Comparison of ENCODE assay signal across 13 mouse cellular contexts in genomic region chr2:4394641-4395040, GRCm38 (mm10).
"Had no signal": no experiment of that assay in that cellular context is flagged by ENCODE, and none has a peak within 500 bp of the region (broad histone marks: within the 10 kb centered on the region; RNA-seq: fewer than 3 reads in every experiment).

No protein-coding gene starts in this region.

- ATAC-seq: liver, embryonic 12.5 days; midbrain, embryonic 15.5 days had no signal

- DNase-seq: kidney, adult 9 months; kidney, postnatal 25 days; layer of hippocampus, adult 9-11 months; liver; lung, adult 18-20 months; lung, postnatal 10 days; lung, postnatal 36 days; right cerebral cortex, adult 18-20 months; right cerebral cortex, postnatal 14 days; right cerebral cortex, postnatal 4 days; thymus, postnatal 25 days had no signal
